Mouse (Mus musculus) bone marrow, adult 2 months (tissue): Measurements from ENCODE around the gene Hexim1.

Experiments
- CTCF ChIP-seq: fragments of 200-500 bp; IDR thresholded peaks from 2 replicates; pipeline ENCODE4 v1.5.1; 2011; ENCODE audit warnings: low read length, control low read depth; ENCODE audit not compliant: control insufficient read depth, insufficient read depth
- POLR2A ChIP-seq: fragments of 200-500 bp; IDR thresholded peaks from 2 replicates; pipeline ENCODE4 v1.6.1; 2011; ENCODE audit warnings: low read depth, mild to moderate bottlenecking, control low read depth, low read length, borderline replicate concordance; ENCODE audit not compliant: control insufficient read depth

DNA sequence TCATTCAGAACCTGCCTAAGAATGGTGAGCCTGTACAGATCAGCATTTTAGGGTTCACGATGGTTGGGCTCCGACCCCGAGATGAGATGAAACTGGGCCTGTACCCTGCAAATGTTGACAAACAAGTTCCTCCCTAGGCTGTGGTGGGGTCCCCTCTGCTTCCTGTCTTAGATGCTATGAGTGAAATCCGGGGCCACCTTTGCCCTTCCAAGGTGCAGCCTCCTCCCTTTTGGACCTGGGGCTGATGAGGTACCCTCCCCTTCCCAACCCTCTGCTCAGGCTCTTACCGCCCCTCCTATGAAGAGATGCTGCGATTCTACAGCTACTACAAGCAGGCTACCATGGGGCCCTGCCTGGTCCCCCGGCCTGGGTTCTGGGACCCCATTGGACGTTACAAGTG, 12.4 kb upstream of the Hexim1 start:
- TF ChIP-seq CTCF (no peak), POLR2A (no peak)
